Mouse (Mus musculus) kidney, adult 2 months (tissue): Measurements from ENCODE around the gene Ripor2.

ENCODE experiments used
- CTCF ChIP-seq: fragments of 200-500 bp; conservative IDR thresholded peaks from 2 replicates; pipeline ENCODE4 v1.5.1; 2011; ENCODE audit warnings: low read depth, mild to moderate bottlenecking, control low read depth, low read length, moderate library complexity, mixed read lengths; ENCODE audit not compliant: insufficient read depth, insufficient read length
- POLR2A ChIP-seq: fragments of 200-500 bp; IDR thresholded peaks from one replicate; pipeline ENCODE4 v1.6.1; 2011; ENCODE audit warnings: low read depth, low read length, control low read depth

- TF ChIP-seq CTCF (no peak), POLR2A (no peak)
Observed at GRCm38 (mm10) chr13:24685846-24686245, 103.9 kb downstream of the Ripor2 start.
